41 mouse cellular contexts compared by ENCODE assay signal in genomic region chr13:65005414-65005813, GRCm38 (mm10). TPM values are rescaled to one million over a fixed set of nuclear protein-coding genes. Genes with fewer than 3 reads are reported as not detected.
DNase-seq lines count a peak whose midpoint lies in the region; ATAC-seq and TF ChIP-seq lines count a peak whose summit lies in the region.
"Had no signal": no experiment of that assay in that cellular context is flagged by ENCODE, and none has a peak within 500 bp of the region (broad histone marks: within the 10 kb centered on the region; RNA-seq: fewer than 3 reads in every experiment).

No protein-coding gene starts in this region.

- H3K4me1 ChIP-seq in heart, adult 2 months (ENCODE audit: control insufficient read depth, insufficient read depth, low read length): no peaks in the 10 kb centered on the region
- no peaks in the 10 kb centered on the region for H3K4me1 ChIP-seq in CH12.LX (ENCODE audit: control insufficient read depth in 1 of 2, insufficient read depth in 2 of 2)
- H3K4me1 ChIP-seq: forebrain, embryonic 12.5 days; heart, embryonic 10.5 days; heart, embryonic 15.5 days; hindbrain, embryonic 12.5 days; kidney, embryonic 15.5 days; limb, embryonic 12.5 days; stomach, embryonic 15.5 days had no signal

- dilution Hi-C loops in CH12.LX (cut with MboI; ENCODE audit: extremely low pct_ligation_motif_present, extremely low pct_unique_long_range_greater_than_20kb, low sequenced_read_pairs): no loop called here

- peak; percentile 19; the same call in 1 of the 2 replicates for TF ChIP-seq CTCF in heart, adult 2 months (IDR thresholded peaks at IDR 0.05)
- TF ChIP-seq CTCF in left cerebral cortex, adult 2 months (IDR thresholded peaks at IDR 0.05): peak; percentile 41
- TF ChIP-seq CTCF in CH12.LX (conservative IDR thresholded peaks at IDR 0.05 in 1 of 2, IDR thresholded peaks at IDR 0.05 in 1 of 2; ENCODE audit: low read depth in 2 of 2, low read length in 2 of 2): peak in 1 of 2 experiments; percentile 34; a peak in 2 of 4 replicates

- no peak overlapping the region for H3K4me2 ChIP-seq in CH12.LX (ENCODE audit: insufficient read depth, low read depth, poor library complexity, severe bottlenecking)
- H3K4me2 ChIP-seq: forebrain, embryonic 12.5 days; heart, embryonic 15.5 days; hindbrain, embryonic 12.5 days; kidney, embryonic 15.5 days; limb, embryonic 12.5 days; liver, embryonic 11.5 days; stomach, embryonic 15.5 days had no signal

- peak; percentile 71 for ATAC-seq in megakaryocyte progenitor cell, adult 5-6 weeks (replicated peaks; ENCODE audit: poor library complexity)
- ATAC-seq: activated CD4-positive, CD25-positive, alpha-beta regulatory T cell, adult 4 months; CD4-positive, CD25-positive, alpha-beta regulatory T cell, adult 4 months had no signal

- no peak overlapping the region for H3K9ac ChIP-seq in heart, adult 2 months (ENCODE audit: low read depth, low read length)
- H3K9ac ChIP-seq in CH12.LX (ENCODE audit: insufficient read depth, low read depth): no peak overlapping the region
- H3K9ac ChIP-seq: forebrain, embryonic 12.5 days; heart, embryonic 15.5 days; hindbrain, embryonic 12.5 days; kidney, embryonic 15.5 days; limb, embryonic 12.5 days; stomach, embryonic 15.5 days had no signal

- H3K27me3 ChIP-seq in heart, adult 2 months (ENCODE audit: control insufficient read depth, insufficient read depth, low read length): no peaks in the 10 kb centered on the region
- no peaks in the 10 kb centered on the region for H3K27me3 ChIP-seq in CH12.LX (replicated peaks)
- H3K27me3 ChIP-seq: forebrain, embryonic 12.5 days; heart, embryonic 15.5 days; hindbrain, embryonic 12.5 days; kidney, embryonic 15.5 days; limb, embryonic 12.5 days; megakaryocyte, embryonic 14.5 days; stomach, embryonic 15.5 days had no signal

- intact Hi-C loops in heart, adult 2 months (cut with DNase I): no loop called here
- intact Hi-C loops in heart, postnatal 25 days (cut with DNase I): no loop called here
- intact Hi-C loops in left cerebral cortex, adult 2 months (cut with DNase I): loop anchor here (5.0 kb wide), 1 partner anchor 558 kb away; no protein-coding TSS in a partner anchor
- intact Hi-C loops in left cerebral cortex, postnatal 25 days (cut with DNase I): loop anchor here (5.0 to 10.0 kb wide), 2 partner anchors 558 to 691 kb away; partner anchors contain the start of gene Aaed1

- no peak for TF ChIP-seq EP300 in heart, adult 2 months (IDR thresholded peaks at IDR 0.05; ENCODE audit: insufficient read depth, low read depth, low read length)
- TF ChIP-seq EP300 in CH12.LX (IDR thresholded peaks at IDR 0.05; ENCODE audit: low read length): no peak

- no peaks in the 10 kb centered on the region for H3K79me2 ChIP-seq in heart, adult 2 months (replicated peaks; ENCODE audit: control insufficient read depth, insufficient read depth, low read length)
- no peaks in the 10 kb centered on the region for H3K79me2 ChIP-seq in CH12.LX (replicated peaks; ENCODE audit: control insufficient read depth, extremely low read depth, insufficient read depth, poor library complexity, severe bottlenecking)

- no peak for TF ChIP-seq POLR2A in heart, adult 2 months (IDR thresholded peaks at IDR 0.05; ENCODE audit: insufficient read depth, low read depth, low read length)
- TF ChIP-seq POLR2A in CH12.LX (IDR thresholded peaks at IDR 0.05; ENCODE audit: low read depth, low read length): no peak

- H3K9me3 ChIP-seq in CH12.LX (replicated peaks; ENCODE audit: low read length): no peaks in the 10 kb centered on the region
- H3K9me3 ChIP-seq: forebrain, embryonic 12.5 days; heart, embryonic 10.5 days; heart, embryonic 15.5 days; hindbrain, embryonic 12.5 days; kidney, embryonic 15.5 days; limb, embryonic 12.5 days; stomach, embryonic 15.5 days had no signal

- no peaks in the 10 kb centered on the region for H3K36me3 ChIP-seq in heart, adult 2 months (ENCODE audit: control insufficient read depth, insufficient read depth, low read length)
- no peaks in the 10 kb centered on the region for H3K36me3 ChIP-seq in CH12.LX (replicated peaks in 1 of 2; ENCODE audit: control insufficient read depth in 1 of 2, insufficient read depth in 1 of 2, low read length in 1 of 2)
- H3K36me3 ChIP-seq: forebrain, embryonic 12.5 days; heart, embryonic 10.5 days; heart, embryonic 15.5 days; hindbrain, embryonic 12.5 days; kidney, embryonic 15.5 days; limb, embryonic 12.5 days; stomach, embryonic 15.5 days had no signal

- peak; percentile 29 for TF ChIP-seq RAD21 in CH12.LX (IDR thresholded peaks at IDR 0.05; ENCODE audit: low read depth, low read length)

- no peak for DNase-seq in heart, adult 2 months
- no peak for DNase-seq in heart, postnatal 25 days (ENCODE audit: low spot score)
- no peak for DNase-seq in left cerebral cortex, adult 2 months (ENCODE audit: extremely low spot score in 1 of 2, low spot score in 2 of 2)
- no peak for DNase-seq in left cerebral cortex, postnatal 25 days (ENCODE audit: low spot score in 2 of 2)
- peak; percentile 6 for DNase-seq in CH12.LX (ENCODE audit: extremely low read depth)
- DNase-seq in right cerebral cortex, adult 18-20 months: no peak
- no peak for DNase-seq in cerebellum, postnatal 10 days
- DNase-seq: adrenal gland, adult 2 months; adrenal gland, postnatal 36 days; cerebellum, adult 11 months; cerebellum, adult 9-10 months; gastrocnemius, postnatal 14 days; heart, postnatal 36 days; kidney, adult 18-20 months; kidney, postnatal 4 days; lung, postnatal 36 days; midbrain, embryonic 14.5 days; right cerebral cortex, postnatal 25 days; thymus, postnatal 14 days had no signal

- no peak overlapping the region for H3K4me3 ChIP-seq in heart, adult 2 months
- no peak overlapping the region for H3K4me3 ChIP-seq in left cerebral cortex, adult 2 months
- H3K4me3 ChIP-seq in CH12.LX (replicated peaks in 1 of 3; ENCODE audit: low read depth in 2 of 3, low read length in 2 of 3, poor library complexity in 1 of 3): no peak overlapping the region
- H3K4me3 ChIP-seq: erythroblast, embryonic 14.5 days; forebrain, embryonic 12.5 days; heart, embryonic 10.5 days; heart, embryonic 15.5 days; hindbrain, embryonic 12.5 days; kidney, embryonic 15.5 days; limb, embryonic 12.5 days; megakaryocyte, embryonic 14.5 days; stomach, embryonic 15.5 days had no signal

- H3K27ac ChIP-seq in heart, adult 2 months: no peak overlapping the region
- no peak overlapping the region for H3K27ac ChIP-seq in left cerebral cortex, adult 2 months
- H3K27ac ChIP-seq in CH12.LX (ENCODE audit: insufficient read depth, low read depth): no peak overlapping the region
- H3K27ac ChIP-seq: forebrain, embryonic 12.5 days; heart, embryonic 10.5 days; heart, embryonic 15.5 days; hindbrain, embryonic 12.5 days; kidney, embryonic 15.5 days; limb, embryonic 12.5 days; stomach, embryonic 15.5 days had no signal

- in situ Hi-C loops in CH12.LX (cut with MboI; ENCODE audit: low pct_ligation_motif_present, low pct_unique_long_range_greater_than_20kb, low sequenced_read_pairs): no loop called here

TF ChIP-seq in CH12.LX, 34 proteins besides CTCF, POLR2A, EP300 and RAD21:
- TF ChIP-seq IRF4 (IDR thresholded peaks at IDR 0.05; ENCODE audit: low read depth, low read length) (no peak), ZKSCAN1 (IDR thresholded peaks at IDR 0.05; ENCODE audit: borderline replicate concordance, low read depth, low read length) (no peak), JUN (IDR thresholded peaks at IDR 0.05; ENCODE audit: insufficient read depth, low read depth, low read length) (no peak), ZNF384 (IDR thresholded peaks at IDR 0.05; ENCODE audit: low read depth, low read length) (no peak), SIN3A (IDR thresholded peaks at IDR 0.05; ENCODE audit: low read length) (no peak), NELFE (IDR thresholded peaks at IDR 0.05; ENCODE audit: low read depth, low read length) (no peak), PAX5 (IDR thresholded peaks at IDR 0.05; ENCODE audit: low read length) (no peak), ELF1 (IDR thresholded peaks at IDR 0.05; ENCODE audit: low read depth, low read length) (no peak), MYC (IDR thresholded peaks at IDR 0.05; ENCODE audit: low read depth, low read length) (no peak), ZC3H11A (IDR thresholded peaks at IDR 0.05; ENCODE audit: low read depth, low read length) (no peak), TBP (conservative IDR thresholded peaks at IDR 0.05; ENCODE audit: low read depth, low read length) (no peak), HCFC1 (IDR thresholded peaks at IDR 0.05; ENCODE audit: low read depth, low read length) (no peak), BHLHE40 (IDR thresholded peaks at IDR 0.05; ENCODE audit: low read depth, low read length) (no peak), MAFK (IDR thresholded peaks at IDR 0.05; ENCODE audit: insufficient replicate concordance, low read length) (no peak), USF2 (conservative IDR thresholded peaks at IDR 0.05; ENCODE audit: low read depth, low read length) (no peak), NRF1 (IDR thresholded peaks at IDR 0.05; ENCODE audit: low read depth, low read length) (no peak), MXI1 (IDR thresholded peaks at IDR 0.05; ENCODE audit: low read depth, low read length) (no peak), CHD2 (IDR thresholded peaks at IDR 0.05; ENCODE audit: low read length) (no peak), MAX (IDR thresholded peaks at IDR 0.05; ENCODE audit: low read length) (no peak)

RNA-seq across cellular contexts. Expression of gene Spata31d1c, which starts 27.4 kb away (rescaled TPM):
- not detected for total RNA-seq in heart, adult 2 months (2021)
- not detected in 2 replicates for polyA plus RNA-seq in heart, adult 2 months (2012; rRNA removed)
- total RNA-seq in heart, postnatal 25 days (2021): not detected
- not detected for total RNA-seq in left cerebral cortex, adult 2 months (2021)
- total RNA-seq in left cerebral cortex, postnatal 25 days (2021): not detected
- total RNA-seq in CH12.LX (2012; rRNA removed) (not detected in 2 replicates), CH12.LX (2014; rRNA removed) (not detected in 2 replicates)
- not detected in 2 replicates for polyA plus RNA-seq in CH12.LX (2012; ENCODE audit: insufficient read length, low read depth)
- total RNA-seq in megakaryocyte progenitor cell, adult 5-6 weeks (2015): not detected in 2 replicates
- not detected in 2 replicates for total RNA-seq in megakaryocyte progenitor cell, adult 5-6 weeks (2017)
- total RNA-seq: adrenal gland, adult 2 months; adrenal gland, postnatal 36 days; gastrocnemius, postnatal 14 days; granulocyte monocyte progenitor cell, adult 5-6 weeks; heart, postnatal 36 days; left cerebral cortex, postnatal 14 days; neutrophil, adult 5-6 weeks had no signal
- polyA plus RNA-seq: activated CD4-positive, CD25-positive, alpha-beta regulatory T cell, adult 4 months; adrenal gland, adult 2 months; brain, embryonic 14.5 days; CD4-positive, CD25-positive, alpha-beta regulatory T cell, adult 4 months; embryonic facial prominence, embryonic 14.5 days; erythroblast, embryonic 14.5 days; forebrain, embryonic 12.5 days; heart, embryonic 10.5 days; heart, embryonic 15.5 days; hindbrain, embryonic 12.5 days; kidney, embryonic 15.5 days; limb, embryonic 12.5 days; liver, embryonic 11.5 days; liver, embryonic 16.5 days; lung, embryonic 16.5 days; midbrain, embryonic 14.5 days; neural tube, embryonic 11.5 days; stomach, embryonic 15.5 days; urinary bladder, adult 2 months had no signal

RNA-seq across cellular contexts. Expression of gene Prss47, which starts 47.1 kb away (rescaled TPM):
- total RNA-seq in heart, adult 2 months (2021): not detected
- not detected in 2 replicates for polyA plus RNA-seq in heart, adult 2 months (2012; rRNA removed)
- not detected for total RNA-seq in heart, postnatal 25 days (2021)
- not detected for total RNA-seq in left cerebral cortex, adult 2 months (2021)
- not detected for total RNA-seq in left cerebral cortex, postnatal 25 days (2021)
- total RNA-seq in CH12.LX (2012; rRNA removed) (not detected in 2 replicates), CH12.LX (2014; rRNA removed) (not detected in 2 replicates)
- polyA plus RNA-seq in CH12.LX (2012; ENCODE audit: insufficient read length, low read depth): not detected in 2 replicates
- total RNA-seq in megakaryocyte progenitor cell, adult 5-6 weeks (2015): not detected in 2 replicates
- total RNA-seq in megakaryocyte progenitor cell, adult 5-6 weeks (2017): not detected in 2 replicates
- total RNA-seq: adrenal gland, adult 2 months; adrenal gland, postnatal 36 days; gastrocnemius, postnatal 14 days; granulocyte monocyte progenitor cell, adult 5-6 weeks; heart, postnatal 36 days; left cerebral cortex, postnatal 14 days; neutrophil, adult 5-6 weeks had no signal
- polyA plus RNA-seq: activated CD4-positive, CD25-positive, alpha-beta regulatory T cell, adult 4 months; adrenal gland, adult 2 months; brain, embryonic 14.5 days; CD4-positive, CD25-positive, alpha-beta regulatory T cell, adult 4 months; embryonic facial prominence, embryonic 14.5 days; erythroblast, embryonic 14.5 days; forebrain, embryonic 12.5 days; heart, embryonic 10.5 days; heart, embryonic 15.5 days; hindbrain, embryonic 12.5 days; kidney, embryonic 15.5 days; limb, embryonic 12.5 days; liver, embryonic 11.5 days; liver, embryonic 16.5 days; lung, embryonic 16.5 days; midbrain, embryonic 14.5 days; neural tube, embryonic 11.5 days; stomach, embryonic 15.5 days; urinary bladder, adult 2 months had no signal

Comparison
In these comparisons a context has a peak if more than half of its experiments do, and no peak if none do; other contexts are left out.
1. intact Hi-C loops: an anchor here in left cerebral cortex, adult 2 months (5.0 kb wide) and left cerebral cortex, postnatal 25 days (5.0 to 10.0 kb wide); none called in heart, adult 2 months and heart, postnatal 25 days.